Mouse (Mus musculus) spleen, postnatal 36 days (tissue): ENCODE results near the gene Lypd5.
"Not testable (repeated sequence)": the region's sequence is repeated elsewhere in the genome, so short reads cannot be mapped to it uniquely, and the experiment has no call there.

Experiments used
- DNase-seq, 2 experiments: peaks; one replicate each; pipeline ENCODE4 v3.0.0; 2022; ENCODE audit warnings: low spot score in 2 of 2, mixed read lengths in 1 of 2

Gene Lypd5

GRCm38 (mm10) chr7:24382730-24383372 lies 33.9 kb downstream of the Lypd5 start:
- DNase-seq: peak in 1 of 2 experiments; percentile 1

- DNase-seq: peak in 1 of 2 experiments; percentile 1
These were observed 35.1 kb downstream of the Lypd5 start for GRCm38 (mm10) chr7:24384070-24384469.

GRCm38 (mm10) chr7:24384827-24385226 lies 35.8 kb downstream of the Lypd5 start:
- DNase-seq: peak; percentile 58 to 70

- DNase-seq: peak in 1 of 2 experiments; percentile 35
These were observed 38.1 kb downstream of the Lypd5 start for GRCm38 (mm10) chr7:24387059-24387556.

- DNase-seq: no peak
These were observed 40.7 kb downstream of the Lypd5 start for GRCm38 (mm10) chr7:24389516-24390187.

- DNase-seq: no peak
These were observed 41.5 kb downstream of the Lypd5 start for GRCm38 (mm10) chr7:24390512-24390911.

- DNase-seq: no peak
These were observed 42.1 kb downstream of the Lypd5 start for GRCm38 (mm10) chr7:24391077-24391476.

- no peak for DNase-seq
These were observed 42.7 kb downstream of the Lypd5 start for GRCm38 (mm10) chr7:24391687-24392086.

- no peak for DNase-seq
These were observed 45.1 kb downstream of the Lypd5 start for GRCm38 (mm10) chr7:24394054-24394453.

GRCm38 (mm10) chr7:24394475-24395161 lies 45.6 kb downstream of the Lypd5 start:
- DNase-seq: no peak

- no peak for DNase-seq
These were observed 47.8 kb downstream of the Lypd5 start for GRCm38 (mm10) chr7:24396832-24397231.

- DNase-seq: no peak
These were observed 49.4 kb downstream of the Lypd5 start for GRCm38 (mm10) chr7:24398364-24398913.

- peak; percentile 98 for DNase-seq
These were observed 50.5 kb downstream of the Lypd5 start, which contains the start of gene Smg9 for GRCm38 (mm10) chr7:24399256-24400081. Gene Smg9 (plus strand): TSS chr7:24399619.

- no peak for DNase-seq
These were observed 51.1 kb downstream of the Lypd5 start for GRCm38 (mm10) chr7:24400082-24400452.

- DNase-seq: not testable (repeated sequence)
These were observed 51.5 kb downstream of the Lypd5 start for GRCm38 (mm10) chr7:24400489-24400888.

GRCm38 (mm10) chr7:24402851-24403250 lies 53.9 kb downstream of the Lypd5 start:
- DNase-seq: no peak
